In genomic region chr19:6226763-6227162, GRCm38 (mm10) we compare ENCODE assay signal across 21 mouse cellular contexts. TPM values are rescaled to one million over a fixed set of nuclear protein-coding genes. Genes with fewer than 3 reads are reported as not detected.
DNase-seq lines count a peak whose midpoint lies in the region; ATAC-seq and TF ChIP-seq lines count a peak whose summit lies in the region.
"Had no signal": no experiment of that assay in that cellular context is flagged by ENCODE, and none has a peak within 500 bp of the region (broad histone marks: within the 10 kb centered on the region; RNA-seq: fewer than 3 reads in every experiment).

No protein-coding gene starts in this region.

- no peaks in the 10 kb centered on the region for H3K27me3 ChIP-seq in kidney, postnatal 0 days (ENCODE audit: insufficient read depth, low read length)
- no peaks in the 10 kb centered on the region for H3K27me3 ChIP-seq in embryonic facial prominence, embryonic 11.5 days (ENCODE audit: control insufficient read depth, insufficient read depth, low read length)

- peaks cover 26% of the 10 kb centered on the region; the same call in 1 of the 2 replicates for H3K36me3 ChIP-seq in kidney, postnatal 0 days (ENCODE audit: insufficient read depth, low read length)
- H3K36me3 ChIP-seq in embryonic facial prominence, embryonic 11.5 days (replicated peaks; ENCODE audit: control insufficient read depth, insufficient read depth, low read depth, low read length), result peaks cover 2% of the 10 kb centered on the region; the same call in 1 of the 2 replicates

- TF ChIP-seq CTCF in kidney, postnatal 0 days (IDR thresholded peaks at IDR 0.05; ENCODE audit: low read depth), result no peak

- H3K9me3 ChIP-seq in kidney, postnatal 0 days (replicated peaks; ENCODE audit: low read length), result no peaks in the 10 kb centered on the region
- no peaks in the 10 kb centered on the region for H3K9me3 ChIP-seq in embryonic facial prominence, embryonic 11.5 days (replicated peaks; ENCODE audit: control insufficient read depth, low read length)

- no peak overlapping the region for H3K27ac ChIP-seq in kidney, postnatal 0 days
- H3K27ac ChIP-seq in embryonic facial prominence, embryonic 11.5 days (replicated peaks; ENCODE audit: low read depth, low read length), result no peak overlapping the region
- H3K27ac ChIP-seq: stomach, postnatal 0 days had no signal

- no peaks in the 10 kb centered on the region for H3K4me1 ChIP-seq in kidney, postnatal 0 days (replicated peaks; ENCODE audit: insufficient read depth, low read length)
- H3K4me1 ChIP-seq in embryonic facial prominence, embryonic 11.5 days (ENCODE audit: control insufficient read depth, insufficient read depth, low read length), result no peaks in the 10 kb centered on the region

- no peak overlapping the region for H3K4me3 ChIP-seq in kidney, postnatal 0 days (replicated peaks; ENCODE audit: low read depth, low read length)
- no peak overlapping the region for H3K4me3 ChIP-seq in embryonic facial prominence, embryonic 11.5 days (ENCODE audit: low read depth, low read length)
- H3K4me3 ChIP-seq: erythroblast, embryonic 14.5 days had no signal

- H3K9ac ChIP-seq in kidney, postnatal 0 days (ENCODE audit: low read depth, low read length), result no peak overlapping the region
- no peak overlapping the region for H3K9ac ChIP-seq in embryonic facial prominence, embryonic 11.5 days (replicated peaks; ENCODE audit: low read length)

- H3K4me2 ChIP-seq in kidney, postnatal 0 days (ENCODE audit: low read length), result no peak overlapping the region
- no peak overlapping the region for H3K4me2 ChIP-seq in embryonic facial prominence, embryonic 11.5 days (ENCODE audit: low read depth, low read length)

- ATAC-seq in kidney, postnatal 0 days (replicated peaks; ENCODE audit: low FRiP score, low read depth), result peak; percentile 29; the same call in 1 of the 2 replicates
- ATAC-seq in embryonic facial prominence, embryonic 11.5 days (replicated peaks; ENCODE audit: insufficient number of reproducible peaks, low FRiP score, low TSS enrichment, low read depth), result 0 out of 2 replicates have a peak, but pooled peaks have one; percentile 32

- 85% methylated on average over 14 of the region's 14 CpGs for WGBS in kidney, postnatal 0 days
- WGBS in embryonic facial prominence, embryonic 11.5 days, result 86% methylated on average over 14 of the region's 14 CpGs

- peak; percentile 24 for DNase-seq in cerebellum, adult 9-10 months
- DNase-seq in cerebellum, postnatal 4 days (ENCODE audit: low spot score in 2 of 2), result no peak
- no peak for DNase-seq in kidney, postnatal 0 days (ENCODE audit: low spot score)
- DNase-seq in kidney, adult 8-10 months, result no peak
- DNase-seq in adrenal gland, postnatal 10 days, result peak; percentile 64
- DNase-seq in embryonic facial prominence, embryonic 11.5 days (ENCODE audit: low spot score), result no peak
- no peak for DNase-seq in right cerebral cortex, adult 2 months (ENCODE audit: low spot score in 2 of 2)
- DNase-seq in kidney, postnatal 4 days, result no peak
- DNase-seq: cerebellum, adult 18-20 months; kidney, adult 11 months; kidney, postnatal 36 days; right cerebral cortex, postnatal 25 days had no signal

RNA-seq across cellular contexts. Expression of gene Gpha2, which starts 0.6 kb away (rescaled TPM):
- polyA plus RNA-seq in kidney, postnatal 0 days (2015; fragmentation: Nextera tagmentation; extraction: Ambion mirVana), result 1.6 and 2.1 TPM in 2 replicates
- total RNA-seq in adrenal gland, postnatal 10 days (2021), result 10 to 100 TPM; 16.9 to 18.2 TPM
- polyA plus RNA-seq in embryonic facial prominence, embryonic 11.5 days (2014; fragmentation: Nextera tagmentation; extraction: Ambion mirVana), result 1.9 and 2.4 TPM in 2 replicates
- total RNA-seq: gastrocnemius, adult 8-10 months; layer of hippocampus, postnatal 10 days; megakaryocyte, adult 5-6 weeks had no signal
- polyA plus RNA-seq: erythroblast, embryonic 14.5 days; heart, embryonic 14.5 days; liver, adult 2 months; neural tube, embryonic 14.5 days had no signal

RNA-seq across cellular contexts. Expression of gene Ppp2r5b, which starts 8.9 kb away (rescaled TPM):
- 19.9 and 20.4 TPM in 2 replicates for polyA plus RNA-seq in kidney, postnatal 0 days (2015; fragmentation: Nextera tagmentation; extraction: Ambion mirVana)
- total RNA-seq in adrenal gland, postnatal 10 days (2021), result 10 to 100 TPM; 52.9 to 56.9 TPM
- 25.0 and 27.8 TPM in 2 replicates for polyA plus RNA-seq in embryonic facial prominence, embryonic 11.5 days (2014; fragmentation: Nextera tagmentation; extraction: Ambion mirVana)

RNA-seq across cellular contexts. Expression of gene Atg2a, which starts 14.7 kb away (rescaled TPM):
- polyA plus RNA-seq in kidney, postnatal 0 days (2015; fragmentation: Nextera tagmentation; extraction: Ambion mirVana), result 7.0 and 7.8 TPM in 2 replicates
- 10 to 100 TPM; 25.0 to 30.2 TPM for total RNA-seq in adrenal gland, postnatal 10 days (2021)
- 6.5 and 7.7 TPM in 2 replicates for polyA plus RNA-seq in embryonic facial prominence, embryonic 11.5 days (2014; fragmentation: Nextera tagmentation; extraction: Ambion mirVana)

RNA-seq across cellular contexts. Expression of gene Majin, which starts 42.6 kb away (rescaled TPM):
- not detected in 2 replicates for polyA plus RNA-seq in kidney, postnatal 0 days (2015; fragmentation: Nextera tagmentation; extraction: Ambion mirVana)
- under 1 TPM; 0.72 to 0.79 TPM for total RNA-seq in adrenal gland, postnatal 10 days (2021)
- polyA plus RNA-seq in embryonic facial prominence, embryonic 11.5 days (2014; fragmentation: Nextera tagmentation; extraction: Ambion mirVana), result not detected in 2 replicates
- total RNA-seq: gastrocnemius, adult 8-10 months; hematopoietic stem cell, adult 5-6 weeks; layer of hippocampus, postnatal 10 days; liver, adult 2 months had no signal
- polyA plus RNA-seq: erythroblast, embryonic 14.5 days; heart, embryonic 14.5 days; liver, adult 2 months; stomach, postnatal 0 days had no signal

RNA-seq across cellular contexts. Expression of gene Ehd1, which starts 49.8 kb away (rescaled TPM):
- polyA plus RNA-seq in kidney, postnatal 0 days (2015; fragmentation: Nextera tagmentation; extraction: Ambion mirVana), result 64.2 and 73.4 TPM in 2 replicates
- total RNA-seq in adrenal gland, postnatal 10 days (2021), result 100 to 1,000 TPM; 104 to 106 TPM
- polyA plus RNA-seq in embryonic facial prominence, embryonic 11.5 days (2014; fragmentation: Nextera tagmentation; extraction: Ambion mirVana), result 50.9 and 58.1 TPM in 2 replicates

Comparison
In these comparisons a context has a peak if more than half of its experiments do, and no peak if none do; other contexts are left out.
1. DNase-seq: peak in cerebellum, adult 9-10 months (single experiment) and adrenal gland, postnatal 10 days (single experiment); none in cerebellum, postnatal 4 days (0 of 2), kidney, postnatal 0 days (single experiment), kidney, adult 8-10 months (0 of 2), embryonic facial prominence, embryonic 11.5 days (single experiment), right cerebral cortex, adult 2 months (0 of 2) and kidney, postnatal 4 days (0 of 2).